Mouse (Mus musculus): ENCODE results near the gene Kcnip2. TPM values are rescaled to one million over a fixed set of nuclear protein-coding genes. Genes with fewer than 3 reads are reported as not detected.

Gene Kcnip2
- total RNA-seq, 2 experiments from 2014 or later: 149 to 164 TPM

DNA sequence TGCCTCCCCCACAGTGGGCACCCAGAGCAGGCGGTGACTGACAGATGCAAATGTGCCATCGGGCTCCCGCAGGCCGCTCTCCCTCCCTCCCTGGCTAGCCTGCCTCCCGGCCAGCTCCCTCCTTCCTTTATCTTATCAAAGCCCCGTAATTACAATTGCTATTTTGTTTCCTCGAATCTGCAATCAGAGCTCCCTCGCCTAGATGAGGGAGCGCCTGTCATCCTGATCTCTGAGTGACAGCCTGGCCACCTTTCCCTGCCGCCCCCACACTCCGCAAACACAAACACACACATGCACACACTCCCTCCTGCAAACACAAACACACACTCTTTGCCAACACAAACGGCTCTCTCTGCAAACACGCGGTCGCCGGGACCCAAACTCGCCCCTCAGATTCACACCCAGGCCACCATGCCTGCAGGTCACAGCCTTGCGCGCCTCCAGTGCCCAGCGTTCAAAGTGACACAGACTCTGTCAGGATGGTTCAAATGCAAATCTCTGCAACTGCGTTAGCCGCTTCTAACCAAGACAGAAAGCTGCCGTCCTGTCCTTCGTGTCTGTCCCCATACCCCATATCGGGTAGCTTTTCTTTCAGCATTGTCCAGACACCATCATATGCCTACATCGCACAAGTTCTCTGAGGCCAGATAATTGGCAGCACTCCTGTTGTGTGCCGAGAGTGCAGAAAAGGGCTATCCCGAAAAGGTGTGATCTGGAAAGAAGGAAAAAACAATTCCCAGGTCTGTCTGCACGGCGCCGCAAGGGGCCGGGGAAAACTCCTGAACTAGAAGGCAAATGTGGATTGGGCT, 70.3 kb downstream of the Kcnip2 start:
- intact Hi-C loops (cut with DNase I): loop anchor here (1.0 to 5.0 kb wide), 3 partner anchors 88 to 525 kb away; no protein-coding TSS in a partner anchor
- DNase-seq: no peak

DNA sequence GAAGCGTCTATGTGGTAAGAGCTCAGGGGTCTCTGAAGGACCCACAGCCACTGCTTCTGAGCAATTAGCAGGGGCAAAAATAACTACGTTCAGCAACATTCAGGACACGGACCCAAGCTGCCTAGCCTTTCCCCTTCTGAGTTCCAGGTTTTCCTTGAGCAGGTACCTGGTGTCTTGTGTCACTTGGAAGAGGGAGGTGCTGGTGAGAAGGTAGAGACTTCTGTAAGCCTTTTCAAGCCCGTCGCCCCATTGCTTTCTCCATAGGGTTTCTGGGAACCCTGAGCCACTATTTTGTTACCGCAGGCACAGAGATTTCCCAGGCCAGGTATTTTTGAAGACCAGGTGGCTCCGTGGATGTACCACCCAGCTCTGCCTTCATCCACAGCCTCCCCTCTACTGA, 72.2 kb downstream of the Kcnip2 start:
- intact Hi-C loops (cut with DNase I): no loop called here

GRCm38 (mm10) chr19:45742984-45743575, 72.8 kb downstream of the Kcnip2 start:
- DNase-seq: no peak
- intact Hi-C loops (cut with DNase I): no loop called here

More for the DNA sequence above, 72.2 kb downstream of the Kcnip2 start:
- DNase-seq: no peak

DNA sequence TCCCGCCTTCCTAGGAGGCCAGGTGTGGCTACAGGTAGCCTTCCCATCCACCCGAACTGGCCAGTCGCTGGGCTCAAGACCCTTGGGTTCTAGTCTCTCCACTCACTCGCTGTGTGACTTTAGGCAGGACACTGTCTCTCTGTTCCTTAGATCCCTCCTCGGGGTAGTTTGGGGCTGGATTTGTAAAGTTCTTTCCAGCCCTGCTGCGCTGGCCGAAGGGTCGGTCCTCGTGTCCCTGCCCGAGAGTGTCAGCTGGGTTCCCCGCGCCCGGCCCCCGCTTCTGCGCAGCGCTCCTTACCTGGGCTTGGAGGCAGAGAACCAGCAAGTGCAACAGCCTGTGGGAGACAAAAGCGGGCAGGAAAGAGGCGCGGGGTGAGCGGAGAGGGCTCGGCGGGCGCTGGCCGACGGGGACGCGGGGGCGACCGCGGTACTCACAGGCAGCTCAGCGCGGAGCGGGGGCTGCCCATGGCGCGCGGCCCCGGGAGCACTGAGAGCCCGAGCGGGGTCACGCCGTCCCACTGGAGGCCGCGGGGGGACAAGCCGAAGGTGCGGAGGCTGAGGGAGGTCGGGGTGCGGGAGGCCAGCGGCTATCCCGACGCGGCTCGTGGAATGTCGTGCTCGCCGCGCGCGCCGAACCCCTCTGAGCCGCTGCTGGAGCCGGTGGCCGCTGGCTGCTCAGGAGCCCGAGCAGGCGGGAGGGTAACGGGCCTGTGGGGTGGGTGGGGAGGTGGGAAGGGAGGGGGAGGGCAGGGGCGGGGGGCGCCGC, 73.5 kb downstream of the Kcnip2 start, which contains the start of gene Fgf8:
TSS of gene Fgf8 (minus strand) at position 698 of the 766 bp plus-strand sequence.
- intact Hi-C loops (cut with DNase I): no loop called here
- peak in 1 of 2 experiments; percentile 9 for DNase-seq

Other genes with a start within 250 kb of the Kcnip2 start
- gene Fbxw4, start 155.7 kb downstream of the Kcnip2 start, total RNA-seq (2021): 10 to 100 TPM; 24.3 to 24.8 TPM
- gene Fgf8, start 73.1 kb downstream of the Kcnip2 start, total RNA-seq (2021): not detected
- gene Npm3, start 66.5 kb downstream of the Kcnip2 start, total RNA-seq (2021): 10 to 100 TPM; 13.0 to 18.9 TPM
- 10 to 100 TPM; 65.7 TPM for gene Mgea5, start 32.2 kb downstream of the Kcnip2 start, total RNA-seq (2021)
- gene Armh3, start 182.4 kb upstream of the Kcnip2 start, total RNA-seq (2021): 10 to 100 TPM; 12.9 to 16.5 TPM
- 1 to 10 TPM; 6.3 to 6.5 TPM for gene Hps6, start 187.4 kb upstream of the Kcnip2 start, total RNA-seq (2021)
- 10 to 100 TPM; 13.8 to 14.1 TPM for gene Pprc1, start 228.8 kb upstream of the Kcnip2 start, total RNA-seq (2021)
- 10 to 100 TPM; 54.4 to 61.0 TPM for gene Ldb1, start 229.2 kb upstream of the Kcnip2 start, total RNA-seq (2021)